Comparison of ENCODE assay signal across 8 mouse cellular contexts in genomic region chr10:24712367-24712761, GRCm38 (mm10). TPM values are rescaled to one million over a fixed set of nuclear protein-coding genes. Genes with fewer than 3 reads are reported as not detected.
DNase-seq lines count a peak whose midpoint lies in the region; ATAC-seq and TF ChIP-seq lines count a peak whose summit lies in the region.

No protein-coding gene starts in this region.

- H3K4me1 ChIP-seq in lung, embryonic 15.5 days: peaks cover 6% of the 10 kb centered on the region; the same call in 1 of the 2 replicates
- H3K4me1 ChIP-seq in embryonic facial prominence, embryonic 15.5 days: 0 out of 2 replicates have a peak, but pooled peaks cover 10% of the 10 kb centered on the region
- peaks cover 3% of the 10 kb centered on the region; the same call in 1 of the 2 replicates for H3K4me1 ChIP-seq in limb, embryonic 14.5 days (ENCODE audit: control insufficient read depth, insufficient read depth, low read length)
- H3K4me1 ChIP-seq in olfactory bulb, adult 2 months (ENCODE audit: control insufficient read depth, insufficient read depth, low read length): peaks cover 9% of the 10 kb centered on the region

- H3K9me3 ChIP-seq in lung, embryonic 15.5 days: no peaks in the 10 kb centered on the region
- no peaks in the 10 kb centered on the region for H3K9me3 ChIP-seq in embryonic facial prominence, embryonic 15.5 days (replicated peaks)
- no peaks in the 10 kb centered on the region for H3K9me3 ChIP-seq in limb, embryonic 14.5 days (ENCODE audit: control insufficient read depth, low read length)

- WGBS in lung, embryonic 15.5 days: 7% methylated on average over 15 of the region's 15 CpGs
- WGBS in embryonic facial prominence, embryonic 15.5 days: 11% methylated on average over 15 of the region's 15 CpGs
- WGBS in limb, embryonic 14.5 days: 15% methylated on average over 15 of the region's 15 CpGs
- WGBS in olfactory bulb, adult 2 months: 18% methylated on average over 15 of the region's 15 CpGs

- no peak for ATAC-seq in lung, embryonic 15.5 days (ENCODE audit: borderline replicate concordance, extremely low read depth, low FRiP score, low TSS enrichment)
- ATAC-seq in embryonic facial prominence, embryonic 15.5 days (ENCODE audit: insufficient number of reproducible peaks, low FRiP score, low TSS enrichment, low read depth): no peak
- no peak for ATAC-seq in limb, embryonic 14.5 days (ENCODE audit: low FRiP score, low read depth)
- ATAC-seq in frontal cortex, adult (ENCODE audit: low TSS enrichment): no peak; the same call in 1 of the 2 replicates

- no peak for TF ChIP-seq CTCF in olfactory bulb, adult 2 months (IDR thresholded peaks at IDR 0.05; ENCODE audit: insufficient read depth, low read depth, low read length)

- no peak for TF ChIP-seq POLR2A in limb, embryonic 14.5 days (IDR thresholded peaks at IDR 0.05; ENCODE audit: borderline replicate concordance, extremely low read depth, insufficient read depth, insufficient read length)
- no peak for TF ChIP-seq POLR2A in olfactory bulb, adult 2 months (IDR thresholded peaks at IDR 0.05; ENCODE audit: insufficient read depth, low read depth, low read length)

- no peak for DNase-seq in lung, postnatal 4 days
- no peak for DNase-seq in limb, embryonic 14.5 days (ENCODE audit: low spot score)
- DNase-seq in ovary, adult 18-20 months (ENCODE audit: low spot score): no peak
- DNase-seq in testis, postnatal 10 days (ENCODE audit: low spot score): no peak

- peak overlapping the region; percentile 59 for H3K4me3 ChIP-seq in lung, embryonic 15.5 days
- H3K4me3 ChIP-seq in embryonic facial prominence, embryonic 15.5 days (replicated peaks): peak overlapping the region; percentile 66
- peak overlapping the region; percentile 67 for H3K4me3 ChIP-seq in limb, embryonic 14.5 days (replicated peaks; ENCODE audit: low read length)
- peak overlapping the region; percentile 49 for H3K4me3 ChIP-seq in olfactory bulb, adult 2 months (ENCODE audit: insufficient read depth, low read depth, low read length)

- peak overlapping the region; percentile 98 for H3K4me2 ChIP-seq in lung, embryonic 15.5 days
- H3K4me2 ChIP-seq in embryonic facial prominence, embryonic 15.5 days (replicated peaks): peak overlapping the region; percentile 97
- peak overlapping the region; percentile 95 for H3K4me2 ChIP-seq in limb, embryonic 14.5 days (replicated peaks; ENCODE audit: low read depth, low read length, severe bottlenecking)

- no peaks in the 10 kb centered on the region for H3K36me3 ChIP-seq in lung, embryonic 15.5 days
- H3K36me3 ChIP-seq in embryonic facial prominence, embryonic 15.5 days: no peaks in the 10 kb centered on the region
- no peaks in the 10 kb centered on the region for H3K36me3 ChIP-seq in limb, embryonic 14.5 days (ENCODE audit: control insufficient read depth, insufficient read depth, low read length)

- peak overlapping the region; percentile 49 for H3K9ac ChIP-seq in lung, embryonic 15.5 days
- no peak overlapping the region; the same call in 1 of the 2 replicates for H3K9ac ChIP-seq in embryonic facial prominence, embryonic 15.5 days
- H3K9ac ChIP-seq in limb, embryonic 14.5 days (ENCODE audit: low read depth, low read length, severe bottlenecking): peak overlapping the region; percentile 69

- 0 out of 2 replicates have a peak, but pooled peaks cover 2% of the 10 kb centered on the region for H3K27me3 ChIP-seq in lung, embryonic 15.5 days
- peaks cover 9% of the 10 kb centered on the region; the same call in 1 of the 2 replicates for H3K27me3 ChIP-seq in embryonic facial prominence, embryonic 15.5 days
- 0 out of 2 replicates have a peak, but pooled peaks cover 4% of the 10 kb centered on the region for H3K27me3 ChIP-seq in limb, embryonic 14.5 days (ENCODE audit: control insufficient read depth, insufficient read depth, low read length)

- H3K27ac ChIP-seq in lung, embryonic 15.5 days: no peak overlapping the region
- H3K27ac ChIP-seq in embryonic facial prominence, embryonic 15.5 days (replicated peaks): no peak overlapping the region
- no peak overlapping the region for H3K27ac ChIP-seq in limb, embryonic 14.5 days (replicated peaks; ENCODE audit: low read depth, low read length)
- no peak overlapping the region for H3K27ac ChIP-seq in olfactory bulb, adult 2 months (ENCODE audit: insufficient read depth, low read depth, low read length)

RNA-seq across cellular contexts. Expression of gene Enpp1, which starts 0.4 kb away (rescaled TPM):
- polyA plus RNA-seq in lung, embryonic 15.5 days (2015; fragmentation: Nextera tagmentation; extraction: Ambion mirVana): 3.0 and 3.1 TPM in 2 replicates
- 7.5 and 7.8 TPM in 2 replicates for polyA plus RNA-seq in embryonic facial prominence, embryonic 15.5 days (2015; fragmentation: Nextera tagmentation; extraction: Ambion mirVana)
- 7.2 and 7.5 TPM in 2 replicates for polyA plus RNA-seq in limb, embryonic 14.5 days (2012; rRNA removed)
- polyA plus RNA-seq in limb, embryonic 14.5 days (2014; fragmentation: Nextera tagmentation; extraction: Ambion mirVana): 9.2 and 10.4 TPM in 2 replicates
- not detected in 2 replicates for polyA plus RNA-seq in olfactory bulb, adult 2 months (2012; ENCODE audit: insufficient read depth, insufficient read length, low replicate concordance, missing spikeins)
